Mouse (Mus musculus): ENCODE data around the gene Fam171a1. TPM values are rescaled to one million over a fixed set of nuclear protein-coding genes. Genes with fewer than 3 reads are reported as not detected.

The Fam171a1 gene
- polyA plus RNA-seq, 1 experiment, result 2.9 TPM

DNA sequence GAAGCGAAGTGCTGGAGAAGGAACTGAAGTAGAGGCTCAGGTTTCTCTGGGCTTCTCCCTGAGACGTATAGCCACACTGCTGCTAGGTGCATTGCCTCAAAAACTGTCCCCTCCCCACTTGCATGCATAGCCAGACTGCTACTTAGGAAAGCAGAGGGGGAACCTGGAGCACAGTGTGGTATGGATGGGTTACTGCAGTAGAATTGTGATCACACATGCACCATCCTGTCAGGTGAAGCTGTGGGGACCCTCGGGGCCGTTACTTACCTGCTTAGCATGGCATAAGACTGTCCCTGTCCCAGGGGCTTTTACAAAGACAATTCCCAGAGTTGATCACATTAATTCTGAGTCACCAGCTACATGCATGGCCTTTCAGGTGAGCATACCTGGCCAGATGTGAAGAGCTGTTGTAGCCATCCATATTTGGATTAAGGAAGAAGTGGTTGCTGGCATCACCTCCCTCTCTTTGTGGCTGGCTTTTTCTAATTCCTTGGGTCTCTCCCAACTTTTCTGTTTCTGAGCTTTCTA is 14.4 kb downstream of the Fam171a1 start:
- no peak for TF ChIP-seq POLR2A (IDR thresholded peaks at IDR 0.05; ENCODE audit: borderline replicate concordance, control insufficient read depth, low read depth, low read length)
- TF ChIP-seq CTCF (IDR thresholded peaks at IDR 0.05; ENCODE audit: control insufficient read depth, insufficient read depth, low read length), result no peak
- 79% methylated on average over 4 of the region's 4 CpGs for WGBS
- Histone ChIP-seq H3K4me1 (ENCODE audit: control insufficient read depth, insufficient read depth, low read length) (no peaks in the 10 kb centered on the region), H3K27ac (ENCODE audit: control insufficient read depth, insufficient read depth, low read depth, low read length, poor library complexity) (no peak overlapping the region), H3K4me3 (replicated peaks; ENCODE audit: control insufficient read depth, low read depth, low read length) (no peak overlapping the region)

DNA sequence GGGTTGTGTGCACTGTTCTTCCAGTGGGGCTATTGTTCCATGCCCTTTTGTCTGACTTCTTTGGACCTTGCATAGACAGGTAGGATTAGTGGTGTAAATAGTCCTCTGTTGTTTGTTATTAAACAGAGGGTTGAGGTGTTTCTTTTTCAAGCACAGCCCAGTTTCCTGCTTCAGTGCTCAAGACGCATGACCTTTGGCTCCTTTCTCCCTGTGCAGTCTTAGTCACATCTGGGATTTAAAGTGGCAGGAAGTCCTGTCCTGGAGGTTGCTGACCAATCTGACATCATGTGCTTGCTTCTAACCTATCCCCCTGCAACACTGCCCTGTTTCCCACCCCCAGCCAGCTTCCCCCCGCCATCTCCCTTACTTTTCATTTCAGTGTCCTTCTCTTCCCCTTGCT is 14.9 kb downstream of the Fam171a1 start:
- no peak overlapping the region for H3K27ac ChIP-seq (ENCODE audit: control insufficient read depth, insufficient read depth, low read depth, low read length, poor library complexity)
- TF ChIP-seq CTCF (IDR thresholded peaks at IDR 0.05; ENCODE audit: control insufficient read depth, insufficient read depth, low read length), result no peak
- no peak for TF ChIP-seq POLR2A (IDR thresholded peaks at IDR 0.05; ENCODE audit: borderline replicate concordance, control insufficient read depth, low read depth, low read length)
- no peak overlapping the region for H3K4me3 ChIP-seq (replicated peaks; ENCODE audit: control insufficient read depth, low read depth, low read length)
- H3K4me1 ChIP-seq (ENCODE audit: control insufficient read depth, insufficient read depth, low read length), result no peaks in the 10 kb centered on the region
- 79% methylated on average over 2 of the region's 2 CpGs for WGBS

DNA sequence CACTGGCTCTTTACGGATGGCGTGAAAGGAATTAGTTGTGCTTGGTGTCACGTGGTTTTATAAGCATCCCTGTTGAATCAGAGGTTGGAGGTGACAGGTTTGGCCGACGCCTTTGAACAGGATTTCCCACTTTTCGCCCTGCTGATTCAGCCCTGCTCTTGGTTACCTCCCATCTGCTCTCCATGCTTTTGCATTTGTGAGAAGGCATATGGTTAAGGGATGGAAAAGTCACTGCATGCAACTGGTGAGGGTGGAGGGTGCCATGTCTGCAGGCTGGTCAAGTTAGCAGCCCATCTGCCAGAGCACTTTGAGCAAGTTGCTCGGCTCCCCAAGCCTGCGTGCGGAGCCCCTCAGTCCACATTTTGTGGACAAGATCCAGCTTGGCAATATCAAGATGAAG is 18.4 kb downstream of the Fam171a1 start:
- WGBS, result 87% methylated on average over 9 of the region's 9 CpGs
- H3K4me1 ChIP-seq (ENCODE audit: control insufficient read depth, insufficient read depth, low read length), result no peaks in the 10 kb centered on the region
- no peak overlapping the region for H3K27ac ChIP-seq (ENCODE audit: control insufficient read depth, insufficient read depth, low read depth, low read length, poor library complexity)
- H3K4me3 ChIP-seq (replicated peaks; ENCODE audit: control insufficient read depth, low read depth, low read length), result no peak overlapping the region
- TF ChIP-seq POLR2A (IDR thresholded peaks at IDR 0.05; ENCODE audit: borderline replicate concordance, control insufficient read depth, low read depth, low read length) (no peak), CTCF (IDR thresholded peaks at IDR 0.05; ENCODE audit: control insufficient read depth, insufficient read depth, low read length) (no peak)

DNA sequence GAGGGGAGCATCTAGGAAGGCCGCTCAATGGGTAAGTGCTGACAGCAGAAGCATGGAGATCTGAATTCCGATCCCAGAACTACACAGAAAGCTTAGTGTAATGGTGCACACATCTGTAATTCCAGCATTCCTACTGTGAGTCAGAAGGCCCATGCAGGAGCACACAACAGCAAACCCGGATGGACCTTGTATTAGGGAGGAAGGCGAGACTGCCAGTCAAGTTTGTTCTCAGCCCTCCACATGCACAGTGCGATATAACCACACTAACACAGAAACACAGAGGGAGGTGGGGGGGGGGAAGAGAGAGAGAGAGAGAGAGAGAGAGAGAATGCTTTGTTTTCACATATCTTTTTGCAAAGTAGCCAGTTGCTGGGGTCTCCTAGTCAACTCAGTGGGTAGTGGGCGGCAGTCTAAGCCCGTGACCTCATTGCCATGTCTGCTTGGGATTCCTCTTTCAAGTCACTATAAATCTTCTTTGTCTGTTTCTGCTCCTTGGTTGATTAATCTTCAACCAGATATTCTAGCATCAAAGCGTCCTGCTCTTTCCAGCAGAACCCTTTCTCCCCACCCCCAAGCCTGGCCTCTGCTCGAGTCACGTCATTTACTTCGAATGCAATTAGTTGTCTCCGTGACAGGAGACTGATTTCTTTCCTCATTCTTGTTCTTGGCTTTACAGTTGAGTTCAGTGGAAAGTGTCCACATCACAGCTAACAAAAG is 20.7 kb downstream of the Fam171a1 start:
- WGBS, result 83% methylated on average over 12 of the region's 12 CpGs
- Histone ChIP-seq H3K4me3 (replicated peaks; ENCODE audit: control insufficient read depth, low read depth, low read length) (no peak overlapping the region), H3K27ac (ENCODE audit: control insufficient read depth, insufficient read depth, low read depth, low read length, poor library complexity) (no peak overlapping the region), H3K4me1 (ENCODE audit: control insufficient read depth, insufficient read depth, low read length) (no peaks in the 10 kb centered on the region)
- TF ChIP-seq CTCF (IDR thresholded peaks at IDR 0.05; ENCODE audit: control insufficient read depth, insufficient read depth, low read length) (no peak), POLR2A (IDR thresholded peaks at IDR 0.05; ENCODE audit: borderline replicate concordance, control insufficient read depth, low read depth, low read length) (no peak)

DNA sequence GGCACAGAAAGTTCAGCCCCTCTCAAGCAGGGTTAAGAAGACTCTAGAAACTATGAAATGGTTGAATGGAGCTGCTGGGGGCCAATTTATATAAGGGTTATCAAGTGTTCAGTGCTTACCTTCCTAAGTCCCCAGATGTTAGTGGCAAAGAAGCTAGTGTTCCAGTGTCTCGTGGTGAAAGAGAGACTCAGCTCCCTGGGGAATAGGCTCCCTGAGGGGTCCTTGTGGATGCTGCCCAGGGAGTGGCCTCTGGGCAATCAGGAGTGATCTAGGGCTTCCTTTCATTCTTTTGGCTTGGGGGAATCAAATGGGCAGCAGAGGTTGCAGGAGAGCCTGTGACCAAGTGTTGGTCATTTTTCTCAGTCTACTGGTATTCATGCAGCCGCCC is 21.3 kb downstream of the Fam171a1 start:
- WGBS, result 73% methylated on average over 2 of the region's 2 CpGs
- no peak for TF ChIP-seq CTCF (IDR thresholded peaks at IDR 0.05; ENCODE audit: control insufficient read depth, insufficient read depth, low read length)
- no peak for TF ChIP-seq POLR2A (IDR thresholded peaks at IDR 0.05; ENCODE audit: borderline replicate concordance, control insufficient read depth, low read depth, low read length)
- H3K4me3 ChIP-seq (replicated peaks; ENCODE audit: control insufficient read depth, low read depth, low read length), result no peak overlapping the region
- no peak overlapping the region for H3K27ac ChIP-seq (ENCODE audit: control insufficient read depth, insufficient read depth, low read depth, low read length, poor library complexity)
- no peaks in the 10 kb centered on the region for H3K4me1 ChIP-seq (ENCODE audit: control insufficient read depth, insufficient read depth, low read length)

DNA sequence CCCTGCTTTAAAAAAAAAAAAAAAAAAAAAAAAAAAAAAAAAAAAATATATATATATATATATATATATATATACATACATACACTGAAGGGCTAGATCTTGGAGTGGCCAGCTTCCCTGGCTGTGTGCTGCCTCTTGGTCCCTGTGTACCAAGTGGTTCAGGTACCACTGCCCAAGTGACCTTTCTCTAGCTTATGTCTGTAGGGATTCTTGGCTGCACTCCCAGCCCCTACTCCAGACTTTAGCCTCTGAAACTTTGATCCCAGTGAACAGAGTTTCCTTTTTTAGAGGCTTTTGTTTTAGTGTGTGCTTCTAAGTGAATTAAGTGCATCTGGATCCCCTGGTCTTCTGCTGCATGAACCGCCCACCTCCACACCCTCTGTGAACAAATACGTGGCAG is 24.3 kb downstream of the Fam171a1 start:
- no peak for TF ChIP-seq POLR2A (IDR thresholded peaks at IDR 0.05; ENCODE audit: borderline replicate concordance, control insufficient read depth, low read depth, low read length)
- TF ChIP-seq CTCF (IDR thresholded peaks at IDR 0.05; ENCODE audit: control insufficient read depth, insufficient read depth, low read length), result no peak
- no peak overlapping the region for H3K4me3 ChIP-seq (replicated peaks; ENCODE audit: control insufficient read depth, low read depth, low read length)
- H3K4me1 ChIP-seq (ENCODE audit: control insufficient read depth, insufficient read depth, low read length), result no peaks in the 10 kb centered on the region
- no peak overlapping the region for H3K27ac ChIP-seq (ENCODE audit: control insufficient read depth, insufficient read depth, low read depth, low read length, poor library complexity)
- WGBS, result 81% methylated on average over 2 of the region's 2 CpGs

DNA sequence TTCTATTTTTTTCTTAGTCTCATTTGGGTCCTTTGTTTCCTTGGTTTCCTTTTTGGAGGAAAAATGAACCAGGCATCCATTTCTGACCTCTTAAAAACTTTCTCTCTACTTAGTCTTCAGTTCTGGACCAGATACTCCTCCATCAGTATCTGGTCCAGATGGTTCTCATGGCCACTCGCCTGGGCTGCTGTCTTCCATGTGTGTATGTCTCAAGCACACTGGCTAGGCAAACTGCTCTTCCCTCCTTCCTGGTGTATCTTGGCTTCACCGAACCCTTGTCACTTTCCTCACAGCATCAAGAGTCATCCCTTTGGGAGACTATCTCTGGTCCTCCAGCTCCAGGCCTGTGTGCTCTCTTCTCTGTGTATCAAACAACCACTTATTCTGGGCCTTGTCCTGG is 25.0 kb downstream of the Fam171a1 start:
- 76% methylated on average over 2 of the region's 2 CpGs for WGBS
- no peak overlapping the region for H3K27ac ChIP-seq (ENCODE audit: control insufficient read depth, insufficient read depth, low read depth, low read length, poor library complexity)
- no peak for TF ChIP-seq POLR2A (IDR thresholded peaks at IDR 0.05; ENCODE audit: borderline replicate concordance, control insufficient read depth, low read depth, low read length)
- TF ChIP-seq CTCF (IDR thresholded peaks at IDR 0.05; ENCODE audit: control insufficient read depth, insufficient read depth, low read length), result no peak
- no peaks in the 10 kb centered on the region for H3K4me1 ChIP-seq (ENCODE audit: control insufficient read depth, insufficient read depth, low read length)
- H3K4me3 ChIP-seq (replicated peaks; ENCODE audit: control insufficient read depth, low read depth, low read length), result no peak overlapping the region

DNA sequence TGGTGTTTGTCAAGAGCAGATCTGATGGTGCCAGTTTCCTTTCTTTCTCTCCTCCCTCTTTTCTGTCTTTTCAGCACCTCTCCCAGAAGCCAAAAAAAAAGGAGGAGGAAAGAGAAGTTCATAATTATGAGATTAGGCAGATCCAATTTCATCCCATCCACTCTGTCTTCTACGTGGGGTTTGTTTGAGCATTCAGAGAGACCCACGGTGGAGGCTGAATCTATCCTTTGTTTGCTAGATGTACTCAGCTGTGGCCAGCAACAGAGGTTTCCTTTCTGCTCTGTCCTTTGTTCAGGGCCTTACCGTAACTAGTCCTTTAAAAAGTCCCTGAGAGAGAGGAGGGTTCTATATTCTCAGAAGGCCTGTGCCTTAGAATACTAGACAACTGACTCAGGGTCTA is 25.6 kb downstream of the Fam171a1 start:
- H3K27ac ChIP-seq (ENCODE audit: control insufficient read depth, insufficient read depth, low read depth, low read length, poor library complexity), result no peak overlapping the region
- H3K4me1 ChIP-seq (ENCODE audit: control insufficient read depth, insufficient read depth, low read length), result no peaks in the 10 kb centered on the region
- WGBS, result 67% methylated on average over 3 of the region's 3 CpGs
- TF ChIP-seq CTCF (IDR thresholded peaks at IDR 0.05; ENCODE audit: control insufficient read depth, insufficient read depth, low read length) (no peak), POLR2A (IDR thresholded peaks at IDR 0.05; ENCODE audit: borderline replicate concordance, control insufficient read depth, low read depth, low read length) (no peak)
- H3K4me3 ChIP-seq (replicated peaks; ENCODE audit: control insufficient read depth, low read depth, low read length), result no peak overlapping the region

All from bone marrow, adult 2 months (tissue).